Mouse (Mus musculus): ENCODE measurements at regions not wholly inside any gene's neighbourhood (a gene's known extent, or its start where the extent isn't known, plus 50 kb on each side); places are given as distances from the start of the nearest gene placed in this dataset.

DNA sequence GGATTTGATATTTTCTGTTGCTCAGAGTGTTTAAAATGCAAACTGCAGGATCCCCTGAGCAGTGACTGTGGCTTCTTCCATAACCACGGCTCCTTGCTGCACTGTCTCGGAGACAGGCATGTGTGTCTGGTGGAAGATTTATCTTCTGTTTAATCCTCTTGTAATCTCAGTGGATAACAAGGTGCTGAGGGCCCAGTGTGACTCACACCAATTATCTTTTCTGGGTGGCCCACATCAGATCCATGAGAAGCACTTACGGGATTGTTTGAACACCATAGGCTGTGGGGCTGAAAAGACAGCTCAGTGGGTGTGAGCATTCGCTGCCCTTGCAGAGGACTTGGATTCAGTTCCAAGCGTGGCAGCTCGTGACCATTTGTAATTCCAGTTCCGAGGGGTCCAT lies 101.2 kb upstream of the Sh3bp4 start:
- Histone ChIP-seq H3K4me1 (ENCODE audit: control insufficient read depth, insufficient read depth, low read length) (peaks cover 2% of the 10 kb centered on the region), H3K4me3 (ENCODE audit: low read depth, low read length) (no peak overlapping the region), H3K9me3 (replicated peaks; ENCODE audit: control insufficient read depth, insufficient read depth, low read length, poor library complexity, severe bottlenecking) (0 out of 2 replicates have a peak, but pooled peaks cover 2% of the 10 kb centered on the region), H3K9ac (ENCODE audit: low read depth, poor library complexity, severe bottlenecking) (no peak overlapping the region), H3K36me3 (ENCODE audit: control insufficient read depth, insufficient read depth, low read length, poor library complexity, severe bottlenecking) (no peaks in the 10 kb centered on the region), H3K27ac (ENCODE audit: insufficient read depth, low read length) (no peak overlapping the region), H3K27me3 (ENCODE audit: control insufficient read depth, insufficient read depth, low read length, poor library complexity, severe bottlenecking) (no peaks in the 10 kb centered on the region)
- TF ChIP-seq EP300 (IDR thresholded peaks at IDR 0.05; ENCODE audit: insufficient read depth, low read depth, low read length) (no peak), POLR2A (IDR thresholded peaks at IDR 0.05; ENCODE audit: insufficient read depth, low read length) (no peak), CTCF (IDR thresholded peaks at IDR 0.05; ENCODE audit: low read depth, low read length) (no peak)

DNA sequence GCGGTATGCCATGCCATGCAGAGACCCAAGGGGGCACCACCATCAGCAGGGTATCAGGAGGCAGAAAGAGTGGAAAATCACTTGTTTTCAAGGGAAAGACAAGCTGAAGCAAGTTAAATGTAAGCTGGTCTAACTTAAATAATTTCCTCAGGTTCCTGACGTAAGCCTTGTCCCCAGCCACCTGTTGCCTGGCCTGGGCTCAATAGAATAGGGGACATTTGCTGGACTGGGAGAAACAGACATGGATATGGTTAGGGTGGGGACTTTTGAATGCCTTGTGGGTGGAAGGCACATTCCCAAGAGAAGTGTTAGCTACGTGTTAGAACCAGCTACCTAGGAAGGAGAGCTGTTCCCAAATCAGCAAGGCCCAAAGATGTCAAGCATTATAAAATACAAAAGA lies 100.6 kb upstream of the Sh3bp4 start:
- Histone ChIP-seq H3K4me3 (ENCODE audit: low read depth, low read length) (no peak overlapping the region), H3K4me1 (ENCODE audit: control insufficient read depth, insufficient read depth, low read length) (peaks cover 2% of the 10 kb centered on the region), H3K9ac (ENCODE audit: low read depth, poor library complexity, severe bottlenecking) (no peak overlapping the region), H3K27me3 (ENCODE audit: control insufficient read depth, insufficient read depth, low read length, poor library complexity, severe bottlenecking) (no peaks in the 10 kb centered on the region), H3K27ac (ENCODE audit: insufficient read depth, low read length) (no peak overlapping the region), H3K36me3 (ENCODE audit: control insufficient read depth, insufficient read depth, low read length, poor library complexity, severe bottlenecking) (no peaks in the 10 kb centered on the region), H3K9me3 (replicated peaks; ENCODE audit: control insufficient read depth, insufficient read depth, low read length, poor library complexity, severe bottlenecking) (0 out of 2 replicates have a peak, but pooled peaks cover 2% of the 10 kb centered on the region)
- TF ChIP-seq POLR2A (IDR thresholded peaks at IDR 0.05; ENCODE audit: insufficient read depth, low read length) = no peak
- no peak for TF ChIP-seq EP300 (IDR thresholded peaks at IDR 0.05; ENCODE audit: insufficient read depth, low read depth, low read length)
- no peak for TF ChIP-seq CTCF (IDR thresholded peaks at IDR 0.05; ENCODE audit: low read depth, low read length)

DNA sequence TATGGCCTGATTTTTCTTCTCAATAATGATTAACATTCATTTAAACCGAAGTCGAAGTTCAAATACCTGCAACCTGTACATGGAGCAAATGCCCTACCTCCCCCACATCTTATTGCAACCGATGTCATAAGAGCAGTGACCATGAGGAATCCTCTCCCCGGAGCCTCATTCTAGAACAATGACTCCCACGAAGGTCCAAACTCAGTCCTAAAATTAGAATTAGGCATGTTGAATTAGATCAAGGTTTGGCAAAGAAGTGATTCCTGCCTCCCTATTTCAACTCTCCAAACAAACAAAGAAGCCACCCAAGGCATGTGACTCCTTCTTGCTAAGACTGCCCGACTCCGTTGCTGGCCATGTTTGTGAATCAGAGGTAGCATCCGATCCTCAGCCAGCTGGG lies 94.1 kb upstream of the Sh3bp4 start:
- no peak overlapping the region for H3K4me3 ChIP-seq (ENCODE audit: low read depth, low read length)
- peaks cover 12% of the 10 kb centered on the region for H3K9me3 ChIP-seq (replicated peaks; ENCODE audit: control insufficient read depth, insufficient read depth, low read length, poor library complexity, severe bottlenecking)
- H3K27me3 ChIP-seq (ENCODE audit: control insufficient read depth, insufficient read depth, low read length, poor library complexity, severe bottlenecking) = no peaks in the 10 kb centered on the region
- peaks cover 2% of the 10 kb centered on the region for H3K4me1 ChIP-seq (ENCODE audit: control insufficient read depth, insufficient read depth, low read length)
- TF ChIP-seq EP300 (IDR thresholded peaks at IDR 0.05; ENCODE audit: insufficient read depth, low read depth, low read length) = no peak
- no peak overlapping the region for H3K9ac ChIP-seq (ENCODE audit: low read depth, poor library complexity, severe bottlenecking)
- no peaks in the 10 kb centered on the region for H3K36me3 ChIP-seq (ENCODE audit: control insufficient read depth, insufficient read depth, low read length, poor library complexity, severe bottlenecking)
- H3K27ac ChIP-seq (ENCODE audit: insufficient read depth, low read length) = no peak overlapping the region

DNA sequence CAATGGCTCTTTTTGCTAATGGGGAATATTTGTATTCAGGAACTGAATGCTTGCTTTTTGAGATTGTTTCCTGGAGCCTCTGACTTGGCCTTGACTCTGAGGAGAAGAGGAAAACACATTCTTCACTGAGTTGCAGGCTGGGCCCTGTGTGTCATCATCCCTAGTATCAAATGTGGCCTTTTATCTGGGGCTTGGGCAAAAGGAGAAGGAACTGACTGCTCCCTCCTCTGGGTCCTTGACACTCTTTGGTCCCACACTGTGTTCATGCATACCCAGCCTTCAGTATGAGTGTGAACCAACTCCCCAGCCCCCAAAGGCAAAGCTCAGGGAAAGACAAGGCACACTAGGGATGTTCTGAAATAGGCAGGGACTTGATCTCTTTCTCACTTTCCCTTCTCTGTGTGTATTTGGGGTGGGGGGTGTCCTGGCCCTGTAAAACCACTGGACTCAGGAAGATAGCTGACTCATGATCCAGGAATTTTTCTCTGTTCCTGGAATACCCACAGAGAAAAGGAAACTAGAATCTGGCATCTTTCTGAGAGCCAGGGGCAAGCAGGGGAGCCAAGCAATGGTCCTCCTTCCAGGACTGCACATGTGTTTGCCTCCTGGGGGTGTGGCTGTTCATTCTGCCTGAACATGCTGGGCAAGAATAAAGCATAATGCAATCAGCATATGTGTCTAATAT lies 82.1 kb upstream of the Sh3bp4 start:
- no peaks in the 10 kb centered on the region for H3K27me3 ChIP-seq (ENCODE audit: control insufficient read depth, insufficient read depth, low read length, poor library complexity, severe bottlenecking)
- no peak overlapping the region for H3K9ac ChIP-seq (ENCODE audit: low read depth, poor library complexity, severe bottlenecking)
- no peaks in the 10 kb centered on the region for H3K9me3 ChIP-seq (replicated peaks; ENCODE audit: control insufficient read depth, insufficient read depth, low read length, poor library complexity, severe bottlenecking)
- H3K27ac ChIP-seq (ENCODE audit: insufficient read depth, low read length) = no peak overlapping the region
- H3K4me3 ChIP-seq (ENCODE audit: low read depth, low read length) = no peak overlapping the region
- H3K36me3 ChIP-seq (ENCODE audit: control insufficient read depth, insufficient read depth, low read length, poor library complexity, severe bottlenecking) = no peaks in the 10 kb centered on the region
- H3K4me1 ChIP-seq (ENCODE audit: control insufficient read depth, insufficient read depth, low read length) = no peaks in the 10 kb centered on the region
- TF ChIP-seq POLR2A (IDR thresholded peaks at IDR 0.05; ENCODE audit: insufficient read depth, low read length) (no peak), CTCF (IDR thresholded peaks at IDR 0.05; ENCODE audit: low read depth, low read length) (no peak), EP300 (IDR thresholded peaks at IDR 0.05; ENCODE audit: insufficient read depth, low read depth, low read length) (no peak)

DNA sequence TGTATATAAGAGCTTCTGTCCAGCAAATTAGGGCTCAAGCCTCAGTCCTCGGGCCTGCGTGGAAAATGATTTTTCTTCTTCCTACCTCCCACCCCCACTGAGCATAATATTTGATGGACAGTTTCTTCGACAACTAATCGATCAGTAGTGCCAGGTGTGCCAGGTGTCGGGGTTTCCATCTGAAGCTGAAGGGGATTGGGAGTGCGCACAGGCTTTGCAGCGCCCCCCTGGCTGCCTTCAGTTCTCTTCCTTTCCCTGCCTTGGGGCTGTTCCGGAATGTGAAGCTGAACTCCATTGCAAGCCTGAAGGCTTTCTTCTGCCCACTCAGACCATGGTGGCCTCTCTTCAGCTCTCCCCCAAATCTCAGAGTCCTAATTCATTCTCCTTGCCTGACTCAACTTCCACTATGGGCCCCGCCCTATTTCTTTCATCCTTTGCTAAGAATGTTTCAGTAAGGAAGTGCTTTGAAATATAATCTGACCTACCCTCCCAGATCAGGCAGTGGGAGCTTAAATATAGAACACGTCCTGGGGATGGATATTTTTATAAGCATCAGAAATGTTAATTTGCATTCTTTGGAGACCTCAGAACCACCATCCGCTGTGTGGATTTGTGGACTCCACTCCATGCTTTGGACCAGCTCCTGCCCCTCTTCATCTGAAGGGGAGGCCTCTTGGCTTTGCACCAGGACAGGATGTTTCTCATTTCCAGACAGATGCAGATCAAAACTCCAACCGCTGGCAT lies 75.5 kb upstream of the Sh3bp4 start:
- no peaks in the 10 kb centered on the region for H3K36me3 ChIP-seq (ENCODE audit: control insufficient read depth, insufficient read depth, low read length, poor library complexity, severe bottlenecking)
- TF ChIP-seq POLR2A (IDR thresholded peaks at IDR 0.05; ENCODE audit: insufficient read depth, low read length) (no peak), CTCF (IDR thresholded peaks at IDR 0.05; ENCODE audit: low read depth, low read length) (no peak), EP300 (IDR thresholded peaks at IDR 0.05; ENCODE audit: insufficient read depth, low read depth, low read length) (no peak)
- H3K9ac ChIP-seq (ENCODE audit: low read depth, poor library complexity, severe bottlenecking) = no peak overlapping the region
- H3K4me3 ChIP-seq (ENCODE audit: low read depth, low read length) = no peak overlapping the region
- H3K4me1 ChIP-seq (ENCODE audit: control insufficient read depth, insufficient read depth, low read length) = no peaks in the 10 kb centered on the region
- H3K27ac ChIP-seq (ENCODE audit: insufficient read depth, low read length) = no peak overlapping the region
- no peaks in the 10 kb centered on the region for H3K27me3 ChIP-seq (ENCODE audit: control insufficient read depth, insufficient read depth, low read length, poor library complexity, severe bottlenecking)
- no peaks in the 10 kb centered on the region for H3K9me3 ChIP-seq (replicated peaks; ENCODE audit: control insufficient read depth, insufficient read depth, low read length, poor library complexity, severe bottlenecking)

DNA sequence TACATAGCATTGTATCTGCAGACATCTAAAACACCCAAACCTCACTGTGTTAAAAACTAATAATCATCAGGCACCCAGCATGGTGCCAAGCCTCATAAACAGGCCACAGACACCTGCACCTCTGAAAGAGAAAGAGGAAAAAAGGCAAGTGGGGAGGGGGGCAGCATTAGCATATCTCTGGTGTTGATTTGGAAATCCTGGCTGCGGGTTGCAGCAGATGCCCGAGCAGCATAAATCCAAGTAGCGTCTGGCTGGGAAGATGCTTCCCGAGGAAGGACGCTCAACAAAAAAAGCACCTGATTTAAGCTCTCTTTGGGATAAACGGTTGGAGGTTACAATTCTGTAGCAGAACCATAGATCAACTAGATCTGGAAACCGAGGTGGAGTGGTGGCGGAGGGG lies 74.3 kb upstream of the Sh3bp4 start:
- Histone ChIP-seq H3K27ac (ENCODE audit: insufficient read depth, low read length) (no peak overlapping the region), H3K27me3 (ENCODE audit: control insufficient read depth, insufficient read depth, low read length, poor library complexity, severe bottlenecking) (no peaks in the 10 kb centered on the region), H3K9me3 (replicated peaks; ENCODE audit: control insufficient read depth, insufficient read depth, low read length, poor library complexity, severe bottlenecking) (no peaks in the 10 kb centered on the region), H3K4me1 (ENCODE audit: control insufficient read depth, insufficient read depth, low read length) (no peaks in the 10 kb centered on the region), H3K4me3 (ENCODE audit: low read depth, low read length) (no peak overlapping the region), H3K36me3 (ENCODE audit: control insufficient read depth, insufficient read depth, low read length, poor library complexity, severe bottlenecking) (no peaks in the 10 kb centered on the region), H3K9ac (ENCODE audit: low read depth, poor library complexity, severe bottlenecking) (no peak overlapping the region)
- TF ChIP-seq CTCF (IDR thresholded peaks at IDR 0.05; ENCODE audit: low read depth, low read length) (no peak), POLR2A (IDR thresholded peaks at IDR 0.05; ENCODE audit: insufficient read depth, low read length) (no peak), EP300 (IDR thresholded peaks at IDR 0.05; ENCODE audit: insufficient read depth, low read depth, low read length) (peak; percentile 26; the same call in 1 of the 2 replicates)

All from ES-Bruce4 (cell line).